Mouse (Mus musculus) gastrocnemius, adult 8-10 months (tissue): ENCODE results near the gene Pde10a. TPM values are rescaled to one million over a fixed set of nuclear protein-coding genes. Genes with fewer than 3 reads are reported as not detected.

ENCODE experiments used
- DNase-seq, 2 experiments: peaks; one replicate each; pipeline ENCODE4 v3.0.0; 2022; ENCODE audit warnings: low spot score in 2 of 2
- total RNA-seq, 4 experiments: library from RNA; stranded (reverse); gene quantifications; 2 replicates each; pipeline ENCODE4 v1.2.4; 2022

Pde10a gene
- total RNA-seq, 4 experiments from 2014 or later, result 1.5 to 4.4 (median 2.8) TPM

GRCm38 (mm10) chr17:9032362-9033044 lies 507.3 kb downstream of the Pde10a start:
- DNase-seq, result peak in 1 of 2 experiments; percentile 8

- DNase-seq, result no peak
Observed at GRCm38 (mm10) chr17:9033511-9033910, 508.3 kb downstream of the Pde10a start.

GRCm38 (mm10) chr17:9035561-9036348 lies 510.6 kb downstream of the Pde10a start:
- DNase-seq, result no peak

Other genes with a start within 250 kb of the Pde10a start
- 100 to 1,000 TPM; 425 to 485 (median 461) TPM for gene Mpc1, start 242.5 kb upstream of the Pde10a start, total RNA-seq
- gene Sft2d1, start 214.3 kb upstream of the Pde10a start, total RNA-seq, result 1 to 10 TPM; 7.1 to 8.1 (median 7.7) TPM
- gene Prr18, start 187.9 kb upstream of the Pde10a start, total RNA-seq, result under 1 TPM in 3 of 4 experiments, not detected in 1; 0.08 to 0.46 (median 0.10) TPM
- gene T2, start 169.4 kb upstream of the Pde10a start, total RNA-seq, result not detected
- gene T, start 90.9 kb upstream of the Pde10a start, total RNA-seq, result not detected
- not detected for gene Gm17087, start 41.6 kb downstream of the Pde10a start, total RNA-seq